In genomic region chr17:60337680-60338079, GRCm38 (mm10) we compare ENCODE assay signal across 20 mouse cellular contexts.
DNase-seq lines count a peak whose midpoint lies in the region; ATAC-seq and TF ChIP-seq lines count a peak whose summit lies in the region.
"Had no signal": no experiment of that assay in that cellular context is flagged by ENCODE, and none has a peak within 500 bp of the region (broad histone marks: within the 10 kb centered on the region; RNA-seq: fewer than 3 reads in every experiment).

No protein-coding gene starts in this region.

- no peaks in the 10 kb centered on the region for H3K36me3 ChIP-seq in hindbrain, embryonic 11.5 days (ENCODE audit: control insufficient read depth, insufficient read depth, low read length)
- H3K36me3 ChIP-seq in hindbrain, embryonic 12.5 days = no peaks in the 10 kb centered on the region
- no peaks in the 10 kb centered on the region for H3K36me3 ChIP-seq in forebrain, embryonic 15.5 days
- no peaks in the 10 kb centered on the region for H3K36me3 ChIP-seq in midbrain, embryonic 10.5 days
- H3K36me3 ChIP-seq in midbrain, postnatal 0 days (ENCODE audit: insufficient read depth, low read length) = no peaks in the 10 kb centered on the region
- no peaks in the 10 kb centered on the region for H3K36me3 ChIP-seq in kidney, embryonic 14.5 days (ENCODE audit: control insufficient read depth, insufficient read depth, low read length)
- no peaks in the 10 kb centered on the region for H3K36me3 ChIP-seq in intestine, postnatal 0 days (ENCODE audit: control insufficient read depth, insufficient read depth)
- H3K36me3 ChIP-seq: intestine, embryonic 15.5 days; kidney, embryonic 15.5 days; lung, embryonic 15.5 days had no signal

- no peaks in the 10 kb centered on the region for H3K9me3 ChIP-seq in hindbrain, embryonic 11.5 days (ENCODE audit: control insufficient read depth, low read length)
- no peaks in the 10 kb centered on the region for H3K9me3 ChIP-seq in hindbrain, embryonic 12.5 days (replicated peaks)
- H3K9me3 ChIP-seq in forebrain, embryonic 15.5 days = no peaks in the 10 kb centered on the region
- no peaks in the 10 kb centered on the region for H3K9me3 ChIP-seq in midbrain, embryonic 10.5 days (replicated peaks)
- no peaks in the 10 kb centered on the region for H3K9me3 ChIP-seq in midbrain, postnatal 0 days (ENCODE audit: low read length)
- H3K9me3 ChIP-seq in kidney, embryonic 14.5 days (ENCODE audit: control insufficient read depth, low read length) = no peaks in the 10 kb centered on the region
- no peaks in the 10 kb centered on the region for H3K9me3 ChIP-seq in intestine, postnatal 0 days (ENCODE audit: control insufficient read depth)
- H3K9me3 ChIP-seq: intestine, embryonic 15.5 days; kidney, embryonic 15.5 days; lung, embryonic 15.5 days had no signal

- H3K4me2 ChIP-seq in hindbrain, embryonic 11.5 days (replicated peaks; ENCODE audit: low read depth, low read length) = no peak overlapping the region
- H3K4me2 ChIP-seq in hindbrain, embryonic 12.5 days (replicated peaks) = no peak overlapping the region
- no peak overlapping the region for H3K4me2 ChIP-seq in forebrain, embryonic 15.5 days (replicated peaks)
- no peak overlapping the region for H3K4me2 ChIP-seq in midbrain, postnatal 0 days (ENCODE audit: low read depth, low read length, poor library complexity, severe bottlenecking)
- no peak overlapping the region for H3K4me2 ChIP-seq in kidney, embryonic 14.5 days (replicated peaks; ENCODE audit: low read depth, low read length)
- H3K4me2 ChIP-seq in intestine, postnatal 0 days (replicated peaks; ENCODE audit: low read depth) = no peak overlapping the region
- H3K4me2 ChIP-seq: intestine, embryonic 15.5 days; kidney, embryonic 15.5 days; lung, embryonic 15.5 days had no signal

- no peaks in the 10 kb centered on the region for H3K27me3 ChIP-seq in hindbrain, embryonic 11.5 days (ENCODE audit: control insufficient read depth, insufficient read depth, low read length)
- no peaks in the 10 kb centered on the region for H3K27me3 ChIP-seq in hindbrain, embryonic 12.5 days
- no peaks in the 10 kb centered on the region for H3K27me3 ChIP-seq in forebrain, embryonic 15.5 days
- no peaks in the 10 kb centered on the region for H3K27me3 ChIP-seq in midbrain, embryonic 10.5 days (ENCODE audit: low read depth, poor library complexity, severe bottlenecking)
- no peaks in the 10 kb centered on the region for H3K27me3 ChIP-seq in midbrain, postnatal 0 days (ENCODE audit: insufficient read depth, low read length)
- H3K27me3 ChIP-seq in kidney, embryonic 14.5 days (ENCODE audit: control insufficient read depth, insufficient read depth, low read length) = no peaks in the 10 kb centered on the region
- no peaks in the 10 kb centered on the region for H3K27me3 ChIP-seq in intestine, postnatal 0 days (replicated peaks; ENCODE audit: control insufficient read depth, insufficient read depth, low read length)
- H3K27me3 ChIP-seq: intestine, embryonic 15.5 days; kidney, embryonic 15.5 days; lung, embryonic 15.5 days had no signal

- H3K4me1 ChIP-seq in hindbrain, embryonic 11.5 days (replicated peaks; ENCODE audit: control insufficient read depth, insufficient read depth, low read length) = no peaks in the 10 kb centered on the region
- H3K4me1 ChIP-seq in hindbrain, embryonic 12.5 days = no peaks in the 10 kb centered on the region
- H3K4me1 ChIP-seq in forebrain, embryonic 15.5 days = no peaks in the 10 kb centered on the region
- peaks cover 7% of the 10 kb centered on the region; the same call in 1 of the 2 replicates for H3K4me1 ChIP-seq in midbrain, embryonic 10.5 days
- H3K4me1 ChIP-seq in midbrain, postnatal 0 days (ENCODE audit: insufficient read depth, low read length) = 0 out of 2 replicates have a peak, but pooled peaks cover 2% of the 10 kb centered on the region
- no peaks in the 10 kb centered on the region for H3K4me1 ChIP-seq in kidney, embryonic 14.5 days (ENCODE audit: control insufficient read depth, insufficient read depth, low read length)
- H3K4me1 ChIP-seq in intestine, postnatal 0 days (replicated peaks; ENCODE audit: control insufficient read depth, insufficient read depth, low read length) = no peaks in the 10 kb centered on the region
- H3K4me1 ChIP-seq: intestine, embryonic 15.5 days; kidney, embryonic 15.5 days; lung, embryonic 15.5 days had no signal

- no peak for TF ChIP-seq CTCF in midbrain, postnatal 0 days (IDR thresholded peaks at IDR 0.05)
- TF ChIP-seq CTCF in intestine, postnatal 0 days (IDR thresholded peaks at IDR 0.05; ENCODE audit: low read depth) = no peak

- DNase-seq in hindbrain, embryonic 11.5 days (ENCODE audit: low spot score) = peak; percentile 3
- DNase-seq in midbrain, embryonic 10.5 days (ENCODE audit: low spot score) = peak; percentile 11
- peak; percentile 18 for DNase-seq in midbrain, postnatal 0 days (ENCODE audit: low spot score)
- DNase-seq in urinary bladder, postnatal 10 days (ENCODE audit: low spot score) = no peak
- DNase-seq: cerebellum, adult 9-11 months; gastrocnemius, postnatal 14 days; heart, adult 2 months; heart, postnatal 36 days; layer of hippocampus, postnatal 36 days; lung, postnatal 4 days; retina, postnatal 1 day; thymus, adult 2 months had no signal

- H3K9ac ChIP-seq in hindbrain, embryonic 11.5 days (ENCODE audit: low read depth, low read length) = no peak overlapping the region
- no peak overlapping the region for H3K9ac ChIP-seq in hindbrain, embryonic 12.5 days
- H3K9ac ChIP-seq in forebrain, embryonic 15.5 days (replicated peaks) = no peak overlapping the region
- H3K9ac ChIP-seq in midbrain, postnatal 0 days (replicated peaks; ENCODE audit: low read length, poor library complexity, severe bottlenecking) = no peak overlapping the region
- no peak overlapping the region for H3K9ac ChIP-seq in kidney, embryonic 14.5 days (ENCODE audit: low read depth, low read length)
- no peak overlapping the region for H3K9ac ChIP-seq in intestine, postnatal 0 days (ENCODE audit: low read depth, low read length)
- H3K9ac ChIP-seq: intestine, embryonic 15.5 days; kidney, embryonic 15.5 days; liver, embryonic 14.5 days; lung, embryonic 15.5 days had no signal

- WGBS in hindbrain, embryonic 11.5 days = 61% methylated on average over 5 of the region's 5 CpGs
- WGBS in hindbrain, embryonic 12.5 days = 43% methylated on average over 5 of the region's 5 CpGs
- WGBS in forebrain, embryonic 15.5 days = 30% methylated on average over 5 of the region's 5 CpGs
- WGBS in midbrain, embryonic 10.5 days = 65% methylated on average over 5 of the region's 5 CpGs
- WGBS in midbrain, postnatal 0 days = 29% methylated on average over 5 of the region's 5 CpGs
- WGBS in kidney, embryonic 14.5 days = 81% methylated on average over 5 of the region's 5 CpGs
- 63% methylated on average over 5 of the region's 5 CpGs for WGBS in intestine, postnatal 0 days

- no peak overlapping the region for H3K27ac ChIP-seq in hindbrain, embryonic 11.5 days (ENCODE audit: low read depth, low read length)
- no peak overlapping the region for H3K27ac ChIP-seq in hindbrain, embryonic 12.5 days
- no peak overlapping the region for H3K27ac ChIP-seq in forebrain, embryonic 15.5 days (replicated peaks)
- peak overlapping the region; percentile 23; the same call in 1 of the 2 replicates for H3K27ac ChIP-seq in midbrain, embryonic 10.5 days (replicated peaks)
- H3K27ac ChIP-seq in midbrain, postnatal 0 days (ENCODE audit: low read depth, low read length) = no peak overlapping the region
- H3K27ac ChIP-seq in kidney, embryonic 14.5 days (ENCODE audit: low read depth, low read length) = no peak overlapping the region
- H3K27ac ChIP-seq in intestine, postnatal 0 days (ENCODE audit: low read depth, low read length) = no peak overlapping the region
- H3K27ac ChIP-seq: heart, adult 2 months; intestine, embryonic 15.5 days; kidney, embryonic 15.5 days; liver, embryonic 14.5 days; lung, embryonic 15.5 days had no signal

- ATAC-seq in hindbrain, embryonic 11.5 days (ENCODE audit: low FRiP score) = peak; percentile 77; the same call in 1 of the 2 replicates
- no peak for ATAC-seq in hindbrain, embryonic 12.5 days (ENCODE audit: low FRiP score)
- 0 out of 2 replicates have a peak, but pooled peaks have one; percentile 75 for ATAC-seq in forebrain, embryonic 15.5 days (replicated peaks)
- no peak for ATAC-seq in midbrain, postnatal 0 days (ENCODE audit: low FRiP score)
- ATAC-seq in kidney, embryonic 14.5 days (ENCODE audit: low FRiP score, low TSS enrichment) = no peak
- no peak for ATAC-seq in intestine, postnatal 0 days
- ATAC-seq: intestine, embryonic 15.5 days had no signal

- no peak overlapping the region for H3K4me3 ChIP-seq in hindbrain, embryonic 11.5 days (ENCODE audit: low read depth, low read length)
- no peak overlapping the region for H3K4me3 ChIP-seq in hindbrain, embryonic 12.5 days
- no peak overlapping the region for H3K4me3 ChIP-seq in forebrain, embryonic 15.5 days
- H3K4me3 ChIP-seq in midbrain, embryonic 10.5 days = no peak overlapping the region
- H3K4me3 ChIP-seq in midbrain, postnatal 0 days (ENCODE audit: low read depth, low read length) = no peak overlapping the region
- H3K4me3 ChIP-seq in kidney, embryonic 14.5 days (ENCODE audit: low read length) = no peak overlapping the region
- no peak overlapping the region for H3K4me3 ChIP-seq in intestine, postnatal 0 days (ENCODE audit: low read depth, low read length)
- H3K4me3 ChIP-seq: heart, adult 2 months; intestine, embryonic 15.5 days; kidney, embryonic 15.5 days; lung, embryonic 15.5 days had no signal

Comparison
In these comparisons a context has a peak if more than half of its experiments do, and no peak if none do; other contexts are left out.
1. ATAC-seq: peak in hindbrain, embryonic 11.5 days (single experiment) and forebrain, embryonic 15.5 days (single experiment); none in hindbrain, embryonic 12.5 days (single experiment), midbrain, postnatal 0 days (single experiment), kidney, embryonic 14.5 days (single experiment) and intestine, postnatal 0 days (single experiment).